Mouse (Mus musculus) stomach, postnatal 0 days (tissue): Measurements from ENCODE around the gene Glra2. TPM values are rescaled to one million over a fixed set of nuclear protein-coding genes. Genes with fewer than 3 reads are reported as not detected.

ENCODE experiments used
- ATAC-seq: fragments of 200-750 bp; cut with Nextera tagmentation; 2 replicates; pipeline ENCODE4 v1.8.0; 2017; ENCODE audit not compliant: low FRiP score, low TSS enrichment
- DNase-seq: peaks from one replicate; pipeline ENCODE4 v3.0.0-alpha.2; 2016; ENCODE audit warnings: low spot score
- H3K27ac ChIP-seq: fragments of 300-500 bp; sonication (generic); replicated peaks from 2 replicates; pipeline ENCODE4 v1.5.1; 2014; ENCODE audit warnings: mild to moderate bottlenecking, control low read depth
- H3K27me3 ChIP-seq: fragments of 300-500 bp; sonication (generic); 2 replicates; pipeline ENCODE4 v1.6.1; 2014; ENCODE audit warnings: low read length; ENCODE audit not compliant: control insufficient read depth, insufficient read depth
- H3K36me3 ChIP-seq: fragments of 300-500 bp; sonication (generic); 2 replicates; pipeline ENCODE4 v1.6.1; 2014; ENCODE audit warnings: low read length, mixed read lengths; ENCODE audit not compliant: control insufficient read depth, insufficient read depth
- H3K4me1 ChIP-seq: fragments of 300-500 bp; sonication (generic); replicated peaks from 2 replicates; pipeline ENCODE4 v1.6.1; 2014; ENCODE audit warnings: antibody characterized with exemption; ENCODE audit not compliant: control insufficient read depth, insufficient read depth
- H3K4me2 ChIP-seq: fragments of 300-500 bp; sonication (generic); replicated peaks from 2 replicates; pipeline ENCODE4 v1.6.1; 2014; ENCODE audit warnings: low read depth, mild to moderate bottlenecking, control low read depth, moderate library complexity
- H3K4me3 ChIP-seq: fragments of 300-500 bp; sonication (generic); 2 replicates; pipeline ENCODE4 v1.5.1; 2014; ENCODE audit warnings: low read depth, low read length, control low read depth
- H3K9ac ChIP-seq: fragments of 300-500 bp; sonication (generic); 2 replicates; pipeline ENCODE4 v1.6.1; 2014; ENCODE audit warnings: mild to moderate bottlenecking, low read length, control low read depth, mixed read lengths
- H3K9me3 ChIP-seq: fragments of 300-500 bp; sonication (generic); 2 replicates; pipeline ENCODE4 v1.6.1; 2016; ENCODE audit warnings: low read length; ENCODE audit not compliant: control insufficient read depth
- CTCF ChIP-seq: IDR thresholded peaks from 2 replicates; pipeline ENCODE4 v1.5.1; 2016; ENCODE audit warnings: antibody characterized with exemption, low read depth, mild to moderate bottlenecking, moderate library complexity
- EP300 ChIP-seq: optimal IDR thresholded peaks from 2 replicates; pipeline ENCODE3; 2016; ENCODE audit warnings: antibody characterized with exemption
- WGBS: fragments of 180-500 bp; shearing (Covaris S2); extraction: QIAGEN DNeasy Blood & Tissue Kit; methylation state at CpG from one replicate; pipeline ENCODE4 v1.1.7; 2014; 5-methylcytosine and 5-hydroxymethylcytosine counted together
- polyA plus RNA-seq: library from polyadenylated mRNA; unstranded; fragments of >200 nt; fragmentation: Nextera tagmentation; extraction: Ambion mirVana; gene quantifications from 2 replicates; pipeline ENCODE4 v1.2.1, GENCODE M21; 2015

Glra2 gene
- polyA plus RNA-seq, 1 experiment from 2014 or later = 0.13 TPM

DNA sequence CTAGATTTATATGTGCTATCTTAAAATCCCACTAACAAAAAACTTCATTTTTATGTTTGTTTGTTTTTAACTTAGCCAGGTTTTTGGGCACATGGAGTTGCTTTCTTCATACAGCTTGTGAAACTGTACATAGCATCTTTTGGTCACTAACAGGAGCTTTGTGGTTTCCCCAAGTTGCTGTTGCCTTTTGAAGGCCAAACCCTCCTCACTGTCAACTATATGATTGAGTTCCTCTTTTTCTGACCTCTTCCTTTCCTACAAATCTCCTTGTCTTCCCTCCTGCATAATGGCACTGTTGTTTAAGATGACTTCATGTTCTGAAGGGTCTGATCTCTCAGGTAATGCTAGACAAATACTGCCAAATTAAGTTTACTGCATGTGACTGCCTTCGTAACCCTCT, 170.6 kb downstream of the Glra2 start:
- Histone ChIP-seq H3K9me3 (no peaks in the 10 kb centered on the region), H3K36me3 (no peaks in the 10 kb centered on the region), H3K4me3 (no peak overlapping the region), H3K4me2 (no peak overlapping the region), H3K27ac (no peak overlapping the region), H3K9ac (no peak overlapping the region), H3K4me1 (no peaks in the 10 kb centered on the region), H3K27me3 (no peaks in the 10 kb centered on the region)
- ATAC-seq (no peak), DNase-seq (no peak)
- no peak for TF ChIP-seq CTCF
- TF ChIP-seq EP300 = no peak
- 86% methylated on average over 1 of the region's 1 CpGs for WGBS

- no peaks in the 10 kb centered on the region for H3K27me3 ChIP-seq
- no peaks in the 10 kb centered on the region for H3K36me3 ChIP-seq
- H3K27ac ChIP-seq = no peak overlapping the region
- H3K9ac ChIP-seq = no peak overlapping the region
- no peak overlapping the region for H3K4me2 ChIP-seq
- WGBS = 68% methylated on average over 1 of the region's 1 CpGs
- DNase-seq (no peak), ATAC-seq (no peak)
- no peaks in the 10 kb centered on the region for H3K4me1 ChIP-seq
- H3K9me3 ChIP-seq = no peaks in the 10 kb centered on the region
- no peak overlapping the region for H3K4me3 ChIP-seq
- no peak for TF ChIP-seq EP300
- TF ChIP-seq CTCF = no peak
Observed at GRCm38 (mm10) chrX:165104171-165104570, 223.0 kb downstream of the Glra2 start.
